Mouse (Mus musculus): ENCODE data around the gene Smim5.

DNA sequence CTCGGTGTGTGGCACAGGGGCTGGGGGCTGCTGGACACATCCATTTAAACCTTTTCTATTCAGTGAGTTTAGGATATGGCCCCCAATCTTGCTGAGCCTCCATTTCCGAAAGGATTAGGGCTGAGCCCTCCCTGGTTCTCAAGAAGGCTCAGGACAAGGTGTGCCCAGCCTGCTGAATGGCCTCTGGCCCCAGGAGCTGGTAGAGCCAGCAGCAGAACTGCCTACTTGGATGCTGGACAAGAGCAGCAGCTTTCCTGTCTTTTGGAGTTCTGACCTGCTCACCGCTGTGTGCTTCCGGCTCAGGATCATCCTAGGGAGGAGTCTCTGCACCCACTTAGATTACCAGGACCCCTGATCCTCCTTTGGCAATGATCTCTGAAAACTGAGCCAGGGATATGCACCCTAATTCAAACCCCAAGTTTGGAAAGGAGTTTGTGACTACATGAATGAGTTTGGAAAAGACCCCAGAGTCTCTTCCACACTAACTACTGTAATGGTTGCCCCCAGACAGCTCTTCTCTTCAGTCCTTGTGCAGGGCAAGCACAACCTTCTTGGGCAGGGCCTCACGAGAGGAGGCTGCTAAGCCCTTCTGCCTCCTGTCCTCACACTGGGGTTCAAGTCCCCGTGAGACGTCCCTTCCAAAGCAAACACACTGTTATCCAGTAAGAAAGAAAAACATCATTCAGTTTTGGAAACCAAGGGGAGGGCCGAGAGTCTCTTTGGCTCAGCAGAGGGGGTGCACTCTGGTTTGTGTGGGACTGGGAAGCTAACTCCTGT lies 983 bp downstream of the Smim5 start:
- TF ChIP-seq CTCF (IDR thresholded peaks at IDR 0.05; ENCODE audit: insufficient read depth, low read depth, low read length) (no peak), POLR2A (IDR thresholded peaks at IDR 0.05; ENCODE audit: insufficient read depth, low read depth, low read length) (no peak)

All from olfactory bulb, adult 2 months (tissue).